Mouse (Mus musculus) erythroblast, embryonic 14.5 days (primary cell): ENCODE data around the gene Ubox5.

Experiments
- GATA1 ChIP-seq: IDR thresholded peaks from 2 replicates; pipeline ENCODE4 v1.6.1; 2012; ENCODE audit warnings: low read length, inconsistent platforms, mixed read lengths
- TAL1 ChIP-seq: IDR thresholded peaks from 3 replicates; pipeline ENCODE4 v1.6.1; 2012; ENCODE audit warnings: low read length, inconsistent platforms, mixed read lengths

DNA sequence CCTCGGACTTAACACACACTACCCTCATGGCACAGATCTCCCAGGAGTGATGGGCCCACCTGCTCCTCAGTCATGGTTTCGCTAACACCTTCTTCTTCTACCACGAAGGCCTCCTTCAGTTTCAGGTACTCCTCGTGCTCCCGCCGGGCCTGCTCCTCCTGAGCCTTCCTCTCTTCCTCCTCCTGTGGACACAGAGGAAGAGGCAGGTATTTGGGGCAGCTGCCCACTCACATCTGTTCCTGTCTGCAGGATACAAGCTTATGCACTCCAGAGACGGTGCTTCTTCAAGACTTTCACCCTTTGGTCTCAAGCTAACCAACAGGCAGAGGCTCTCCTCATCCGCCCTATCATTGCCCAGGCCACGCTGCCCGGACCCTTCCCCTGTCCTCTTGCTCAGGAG is 28.7 kb upstream of the Ubox5 start:
- no peak for TF ChIP-seq TAL1
- TF ChIP-seq GATA1 = no peak
